Mouse (Mus musculus) embryonic facial prominence, embryonic 11.5 days (tissue): Measurements from ENCODE around the gene Khdrbs2. TPM values are rescaled to one million over a fixed set of nuclear protein-coding genes. Genes with fewer than 3 reads are reported as not detected.

Experiments used
- ATAC-seq: fragments of 200-750 bp; cut with Nextera tagmentation; replicated peaks from 2 replicates; pipeline ENCODE4 v1.8.0; 2017; ENCODE audit warnings: low read depth; ENCODE audit not compliant: insufficient number of reproducible peaks, low FRiP score, low TSS enrichment
- DNase-seq: peaks from one replicate; pipeline ENCODE4 v3.0.0-alpha.2; 2015; ENCODE audit warnings: low spot score
- H3K27ac ChIP-seq: fragments of 300-500 bp; sonication (generic); replicated peaks from 2 replicates; pipeline ENCODE4 v1.5.1; 2014; ENCODE audit warnings: mild to moderate bottlenecking, low read depth, low read length, control low read depth
- H3K27me3 ChIP-seq: fragments of 300-500 bp; sonication (generic); 2 replicates; pipeline ENCODE4 v1.6.1; 2014; ENCODE audit warnings: mild to moderate bottlenecking, low read length, moderate library complexity, mixed read lengths; ENCODE audit not compliant: control insufficient read depth, insufficient read depth
- H3K36me3 ChIP-seq: fragments of 300-500 bp; sonication (generic); replicated peaks from 2 replicates; pipeline ENCODE4 v1.6.1; 2014; ENCODE audit warnings: low read depth, mild to moderate bottlenecking, low read length, moderate library complexity, mixed read lengths; ENCODE audit not compliant: control insufficient read depth, insufficient read depth
- H3K4me1 ChIP-seq: fragments of 300-500 bp; sonication (generic); 2 replicates; pipeline ENCODE4 v1.6.1; 2014; ENCODE audit warnings: low read length, mixed read lengths; ENCODE audit not compliant: control insufficient read depth, insufficient read depth
- H3K4me2 ChIP-seq: fragments of 300-500 bp; sonication (generic); 2 replicates; pipeline ENCODE4 v1.6.1; 2014; ENCODE audit warnings: low read depth, mild to moderate bottlenecking, control low read depth, low read length, moderate library complexity
- H3K4me3 ChIP-seq: fragments of 300-500 bp; sonication (generic); 2 replicates; pipeline ENCODE4 v1.5.1; 2014; ENCODE audit warnings: low read depth, low read length, control low read depth
- H3K9ac ChIP-seq: fragments of 300-500 bp; sonication (generic); replicated peaks from 2 replicates; pipeline ENCODE4 v1.6.1; 2014; ENCODE audit warnings: mild to moderate bottlenecking, control low read depth, low read length
- H3K9me3 ChIP-seq: fragments of 300-500 bp; sonication (generic); replicated peaks from 2 replicates; pipeline ENCODE4 v1.6.1; 2016; ENCODE audit warnings: mild to moderate bottlenecking, low read length, inconsistent platforms, mixed read lengths; ENCODE audit not compliant: control insufficient read depth
- WGBS: fragments of 180-500 bp; shearing (Covaris S2); extraction: QIAGEN DNeasy Blood & Tissue Kit; methylation state at CpG from one replicate; pipeline ENCODE4 v1.1.7; 2014; 5-methylcytosine and 5-hydroxymethylcytosine counted together
- polyA plus RNA-seq: library from polyadenylated mRNA; unstranded; fragments of >200 nt; fragmentation: Nextera tagmentation; extraction: Ambion mirVana; gene quantifications from 2 replicates; pipeline ENCODE4 v1.2.1, GENCODE M21; 2014

Gene Khdrbs2
- polyA plus RNA-seq, 1 experiment from 2014 or later = 7.2 TPM

- no peak for DNase-seq
- Histone ChIP-seq H3K9me3 (no peaks in the 10 kb centered on the region), H3K9ac (no peak overlapping the region), H3K27me3 (no peaks in the 10 kb centered on the region), H3K4me2 (no peak overlapping the region), H3K4me1 (no peaks in the 10 kb centered on the region), H3K27ac (no peak overlapping the region), H3K36me3 (no peaks in the 10 kb centered on the region), H3K4me3 (no peak overlapping the region)
- 92% methylated on average over 1 of the region's 1 CpGs for WGBS
- no peak for ATAC-seq
Observed at GRCm38 (mm10) chr1:32294702-32295101, 122.2 kb downstream of the Khdrbs2 start.

- WGBS = 77% methylated on average over 5 of the region's 5 CpGs
Observed at GRCm38 (mm10) chr1:32301391-32301790, 128.9 kb downstream of the Khdrbs2 start.

GRCm38 (mm10) chr1:32309074-32309473, 136.6 kb downstream of the Khdrbs2 start:
- Histone ChIP-seq H3K9ac (no peak overlapping the region), H3K4me3 (no peak overlapping the region), H3K4me1 (no peaks in the 10 kb centered on the region), H3K4me2 (no peak overlapping the region), H3K27me3 (no peaks in the 10 kb centered on the region), H3K27ac (no peak overlapping the region), H3K36me3 (no peaks in the 10 kb centered on the region), H3K9me3 (no peaks in the 10 kb centered on the region)
- DNase-seq (no peak), ATAC-seq (no peak)
- WGBS = 70% methylated on average over 3 of the region's 3 CpGs

More at GRCm38 (mm10) chr1:32301391-32301790, 128.9 kb downstream of the Khdrbs2 start:
- H3K9ac ChIP-seq = no peak overlapping the region
- H3K4me3 ChIP-seq = no peak overlapping the region
- H3K4me2 ChIP-seq = no peak overlapping the region
- ATAC-seq = no peak
- H3K27ac ChIP-seq = no peak overlapping the region
- no peaks in the 10 kb centered on the region for H3K9me3 ChIP-seq
- H3K4me1 ChIP-seq = no peaks in the 10 kb centered on the region
- H3K27me3 ChIP-seq = no peaks in the 10 kb centered on the region
- DNase-seq = no peak
- no peaks in the 10 kb centered on the region for H3K36me3 ChIP-seq

DNA sequence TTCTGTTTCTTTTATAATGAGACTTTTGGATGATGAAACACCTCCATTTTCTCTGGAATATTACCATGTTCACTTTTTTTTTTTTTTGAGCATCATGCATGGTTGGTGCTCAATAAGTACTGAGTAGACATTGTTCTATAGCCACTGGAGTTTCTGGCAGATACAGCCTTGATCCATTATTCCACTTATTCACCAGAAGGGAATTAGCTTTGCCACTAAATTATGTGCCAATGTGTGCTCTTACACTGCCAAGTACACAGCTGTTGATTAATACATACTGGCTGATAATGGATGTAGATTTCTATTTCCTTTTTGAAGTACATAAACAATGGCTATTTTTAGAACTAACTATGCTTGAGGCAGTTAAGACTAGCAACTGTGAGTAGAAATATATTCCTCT, 137.1 kb downstream of the Khdrbs2 start:
- Histone ChIP-seq H3K27ac (no peak overlapping the region), H3K9ac (no peak overlapping the region), H3K4me3 (no peak overlapping the region), H3K4me2 (no peak overlapping the region), H3K36me3 (no peaks in the 10 kb centered on the region), H3K4me1 (no peaks in the 10 kb centered on the region), H3K27me3 (no peaks in the 10 kb centered on the region), H3K9me3 (no peaks in the 10 kb centered on the region)
- ATAC-seq (no peak), DNase-seq (no peak)

DNA sequence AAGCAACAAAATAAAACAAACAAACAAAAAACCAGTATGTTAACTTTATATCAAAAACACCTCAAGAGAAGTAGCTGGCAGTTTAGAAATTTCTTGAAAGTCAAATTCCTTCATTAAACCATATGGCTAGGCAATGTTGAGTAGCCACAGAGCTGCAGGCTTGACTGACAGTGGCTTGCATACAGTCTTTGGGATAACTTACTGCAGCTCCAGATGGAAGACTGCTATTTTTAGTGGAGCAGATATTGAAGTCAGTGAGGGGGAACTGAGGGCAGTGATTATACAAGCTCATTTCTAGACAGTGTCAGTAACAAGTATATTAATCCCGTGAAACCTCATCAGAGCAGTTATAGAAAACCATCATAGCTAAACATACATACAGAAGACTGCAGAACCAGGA, 166.6 kb downstream of the Khdrbs2 start:
- Histone ChIP-seq H3K4me3 (no peak overlapping the region), H3K9ac (no peak overlapping the region), H3K27me3 (no peaks in the 10 kb centered on the region), H3K27ac (no peak overlapping the region), H3K9me3 (no peaks in the 10 kb centered on the region), H3K36me3 (no peaks in the 10 kb centered on the region), H3K4me2 (no peak overlapping the region), H3K4me1 (no peaks in the 10 kb centered on the region)
- DNase-seq (no peak), ATAC-seq (no peak)
- 80% methylated on average over 1 of the region's 1 CpGs for WGBS

DNA sequence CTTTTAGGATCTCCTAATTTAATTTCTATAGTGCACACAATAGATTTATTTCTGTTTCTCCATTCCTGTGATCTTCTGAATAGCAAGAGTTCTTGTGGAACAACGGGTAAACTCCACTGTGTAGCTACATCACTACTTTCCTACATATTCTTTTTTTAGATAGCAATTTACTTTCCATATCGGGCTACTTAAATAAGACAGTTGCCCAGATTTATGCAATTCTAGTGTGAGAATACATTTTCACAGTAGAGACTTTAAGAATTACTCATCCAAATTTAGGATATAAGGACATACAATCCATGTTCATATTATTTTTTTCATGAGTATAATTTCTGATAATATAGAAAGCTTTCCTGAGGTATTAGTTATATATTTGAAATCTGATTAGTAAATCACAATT, 175.0 kb downstream of the Khdrbs2 start:
- WGBS = 85% methylated on average over 2 of the region's 2 CpGs

GRCm38 (mm10) chr1:32352076-32352475, 179.6 kb downstream of the Khdrbs2 start:
- Histone ChIP-seq H3K9ac (no peak overlapping the region), H3K27me3 (no peaks in the 10 kb centered on the region), H3K4me3 (no peak overlapping the region), H3K9me3 (no peaks in the 10 kb centered on the region), H3K4me2 (no peak overlapping the region), H3K27ac (no peak overlapping the region), H3K36me3 (no peaks in the 10 kb centered on the region), H3K4me1 (no peaks in the 10 kb centered on the region)
- WGBS = 81% methylated on average over 1 of the region's 1 CpGs
- no peak for ATAC-seq
- DNase-seq = no peak

More for the DNA sequence above, 175.0 kb downstream of the Khdrbs2 start:
- H3K9me3 ChIP-seq = no peaks in the 10 kb centered on the region
- no peak overlapping the region for H3K27ac ChIP-seq
- no peaks in the 10 kb centered on the region for H3K36me3 ChIP-seq
- H3K27me3 ChIP-seq = no peaks in the 10 kb centered on the region
- H3K4me2 ChIP-seq = no peak overlapping the region
- H3K4me3 ChIP-seq = no peak overlapping the region
- ATAC-seq (no peak), DNase-seq (no peak)
- no peak overlapping the region for H3K9ac ChIP-seq
- no peaks in the 10 kb centered on the region for H3K4me1 ChIP-seq

GRCm38 (mm10) chr1:32363539-32363938, 191.0 kb downstream of the Khdrbs2 start:
- H3K4me1 ChIP-seq = no peaks in the 10 kb centered on the region
- no peak overlapping the region for H3K4me2 ChIP-seq
- H3K27me3 ChIP-seq = no peaks in the 10 kb centered on the region
- H3K9ac ChIP-seq = no peak overlapping the region
- 34% methylated on average over 2 of the region's 2 CpGs for WGBS
- no peaks in the 10 kb centered on the region for H3K9me3 ChIP-seq
- ATAC-seq (peak; percentile 92), DNase-seq (peak; percentile 71)
- no peak overlapping the region for H3K27ac ChIP-seq
- no peak overlapping the region for H3K4me3 ChIP-seq
- H3K36me3 ChIP-seq = no peaks in the 10 kb centered on the region
